25 mouse cellular contexts compared by ENCODE assay signal in the genomic region with DNA sequence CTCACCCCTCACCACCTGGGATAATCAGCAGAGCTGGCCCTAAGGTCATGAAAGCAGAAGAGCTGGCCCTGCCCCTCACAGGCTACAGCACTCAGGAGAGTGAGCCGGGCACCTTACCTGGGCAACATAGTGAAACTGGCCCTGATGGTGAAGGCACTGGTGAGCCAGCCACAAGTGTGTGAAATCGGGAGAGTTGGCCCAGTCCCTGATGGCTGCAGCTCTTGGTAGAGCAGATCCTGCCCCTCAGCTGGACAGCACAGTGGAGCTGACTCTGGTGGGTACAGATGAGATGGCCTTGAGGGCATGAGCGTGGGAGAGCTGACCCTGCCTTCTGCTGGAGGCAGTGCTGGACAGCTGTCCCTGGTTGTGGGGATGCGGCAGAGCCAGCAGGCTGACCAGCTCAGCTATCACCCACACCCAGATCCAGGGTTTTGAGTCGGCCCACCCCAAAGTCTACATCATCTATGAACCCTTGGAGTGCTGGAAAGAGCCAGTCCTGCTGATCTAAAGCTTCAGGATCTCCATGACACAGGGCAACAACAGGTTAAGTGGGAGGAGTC. TPM values are rescaled to one million over a fixed set of nuclear protein-coding genes. Genes with fewer than 3 reads are reported as not detected.
DNase-seq lines count a peak whose midpoint lies in the region; ATAC-seq lines count a peak whose summit lies in the region.
"Had no signal": no experiment of that assay in that cellular context is flagged by ENCODE, and none has a peak within 500 bp of the region (broad histone marks: within the 10 kb centered on the region; RNA-seq: fewer than 3 reads in every experiment).

No protein-coding gene starts in this region.

- H3K27ac ChIP-seq in heart, embryonic 10.5 days = no peak overlapping the region
- H3K27ac ChIP-seq in kidney, embryonic 14.5 days (ENCODE audit: low read depth, low read length) = no peak overlapping the region
- H3K27ac ChIP-seq in lung, embryonic 15.5 days = no peak overlapping the region
- H3K27ac ChIP-seq: forebrain, embryonic 13.5 days; heart, embryonic 15.5 days; hindbrain, embryonic 12.5 days; layer of hippocampus, adult 2 months; left cerebral cortex, adult 2 months; liver, embryonic 12.5 days; neural tube, embryonic 15.5 days had no signal

- no peak overlapping the region for H3K4me3 ChIP-seq in heart, embryonic 10.5 days
- no peak overlapping the region for H3K4me3 ChIP-seq in kidney, embryonic 14.5 days (ENCODE audit: low read length)
- H3K4me3 ChIP-seq in lung, embryonic 15.5 days = no peak overlapping the region
- H3K4me3 ChIP-seq: forebrain, embryonic 13.5 days; heart, embryonic 15.5 days; hindbrain, embryonic 12.5 days; layer of hippocampus, adult 2 months; left cerebral cortex, adult 2 months; liver, embryonic 12.5 days; neural tube, embryonic 15.5 days had no signal

- H3K27me3 ChIP-seq in heart, embryonic 10.5 days (ENCODE audit: insufficient read depth, poor library complexity, severe bottlenecking) = no peaks in the 10 kb centered on the region
- no peaks in the 10 kb centered on the region for H3K27me3 ChIP-seq in kidney, embryonic 14.5 days (ENCODE audit: control insufficient read depth, insufficient read depth, low read length)
- H3K27me3 ChIP-seq in lung, embryonic 15.5 days = no peaks in the 10 kb centered on the region
- H3K27me3 ChIP-seq: forebrain, embryonic 13.5 days; heart, embryonic 15.5 days; hindbrain, embryonic 12.5 days; liver, embryonic 12.5 days; neural tube, embryonic 15.5 days had no signal

- no peak overlapping the region for H3K9ac ChIP-seq in kidney, embryonic 14.5 days (ENCODE audit: low read depth, low read length)
- no peak overlapping the region for H3K9ac ChIP-seq in lung, embryonic 15.5 days
- H3K9ac ChIP-seq: forebrain, embryonic 13.5 days; heart, embryonic 15.5 days; hindbrain, embryonic 12.5 days; liver, embryonic 12.5 days; liver, postnatal 0 days; neural tube, embryonic 15.5 days had no signal

- peak; percentile 67 for DNase-seq in heart, embryonic 10.5 days (ENCODE audit: low spot score)
- no peak for DNase-seq in heart, postnatal 36 days
- no peak for DNase-seq in kidney, postnatal 36 days
- DNase-seq in lung, postnatal 36 days = no peak
- DNase-seq: adrenal gland, postnatal 25 days; cerebellum, adult 18-20 months; cerebellum, postnatal 14 days; gastrocnemius, postnatal 10 days; kidney, adult 18-20 months; kidney, postnatal 25 days; liver, postnatal 0 days; midbrain, embryonic 14.5 days; retina, postnatal 1 day; right cerebral cortex, postnatal 14 days; thymus, postnatal 4 days had no signal

- H3K36me3 ChIP-seq in heart, embryonic 10.5 days = no peaks in the 10 kb centered on the region
- peaks cover 11% of the 10 kb centered on the region for H3K36me3 ChIP-seq in kidney, embryonic 14.5 days (ENCODE audit: control insufficient read depth, insufficient read depth, low read length)
- no peaks in the 10 kb centered on the region for H3K36me3 ChIP-seq in lung, embryonic 15.5 days
- H3K36me3 ChIP-seq: heart, embryonic 15.5 days; hindbrain, embryonic 12.5 days; liver, embryonic 12.5 days; neural tube, embryonic 15.5 days had no signal

- peak; percentile 32; the same call in 1 of the 2 replicates for ATAC-seq in kidney, embryonic 14.5 days (ENCODE audit: low FRiP score, low TSS enrichment)
- peak; percentile 49 for ATAC-seq in lung, embryonic 15.5 days (ENCODE audit: borderline replicate concordance, extremely low read depth, low FRiP score, low TSS enrichment)
- ATAC-seq: CD4-positive, CD25-positive, alpha-beta regulatory T cell, adult 4 months; forebrain, embryonic 13.5 days; liver, embryonic 12.5 days; liver, postnatal 0 days had no signal

- no peaks in the 10 kb centered on the region for H3K9me3 ChIP-seq in heart, embryonic 10.5 days
- peaks cover 6% of the 10 kb centered on the region for H3K9me3 ChIP-seq in kidney, embryonic 14.5 days (ENCODE audit: control insufficient read depth, low read length)
- H3K9me3 ChIP-seq in lung, embryonic 15.5 days = no peaks in the 10 kb centered on the region
- H3K9me3 ChIP-seq: forebrain, embryonic 13.5 days; heart, embryonic 15.5 days; hindbrain, embryonic 12.5 days; liver, embryonic 12.5 days; neural tube, embryonic 15.5 days had no signal

- no peak overlapping the region for H3K4me2 ChIP-seq in kidney, embryonic 14.5 days (replicated peaks; ENCODE audit: low read depth, low read length)
- no peak overlapping the region for H3K4me2 ChIP-seq in lung, embryonic 15.5 days
- H3K4me2 ChIP-seq: forebrain, embryonic 13.5 days; heart, embryonic 15.5 days; hindbrain, embryonic 12.5 days; liver, embryonic 12.5 days; neural tube, embryonic 15.5 days had no signal

- H3K4me1 ChIP-seq in heart, embryonic 10.5 days = peaks cover 6% of the 10 kb centered on the region; the same call in 1 of the 2 replicates
- no peaks in the 10 kb centered on the region for H3K4me1 ChIP-seq in kidney, embryonic 14.5 days (ENCODE audit: control insufficient read depth, insufficient read depth, low read length)
- H3K4me1 ChIP-seq in lung, embryonic 15.5 days = no peaks in the 10 kb centered on the region
- H3K4me1 ChIP-seq: forebrain, embryonic 13.5 days; heart, embryonic 15.5 days; hindbrain, embryonic 12.5 days; liver, embryonic 12.5 days; neural tube, embryonic 15.5 days had no signal

- 78% methylated on average over 5 of the region's 5 CpGs for WGBS in heart, embryonic 10.5 days
- WGBS in kidney, embryonic 14.5 days = 72% methylated on average over 5 of the region's 5 CpGs
- 60% methylated on average over 5 of the region's 5 CpGs for WGBS in lung, embryonic 15.5 days

- intact Hi-C loops in heart, postnatal 36 days (cut with DNase I) = no loop called here

RNA-seq across cellular contexts. Expression of a gene that starts 43.7 kb away (rescaled TPM):
- polyA plus RNA-seq in heart, embryonic 10.5 days (2016; fragmentation: Nextera tagmentation; extraction: Ambion mirVana) = 15.5 and 17.3 TPM in 2 replicates
- 10 to 100 TPM; 20.6 to 27.9 TPM for total RNA-seq in heart, postnatal 36 days (2021)
- 21.3 and 36.3 TPM in 2 replicates for polyA plus RNA-seq in kidney, embryonic 14.5 days (2014; fragmentation: Nextera tagmentation; extraction: Ambion mirVana)
- 28.4 and 28.9 TPM in 2 replicates for polyA plus RNA-seq in lung, embryonic 15.5 days (2015; fragmentation: Nextera tagmentation; extraction: Ambion mirVana)
